Mouse (Mus musculus): Measurements from ENCODE around the gene Etfa. TPM values are rescaled to one million over a fixed set of nuclear protein-coding genes. Genes with fewer than 3 reads are reported as not detected.

Gene Etfa
- polyA plus RNA-seq, 1 experiment = 62.1 TPM

DNA sequence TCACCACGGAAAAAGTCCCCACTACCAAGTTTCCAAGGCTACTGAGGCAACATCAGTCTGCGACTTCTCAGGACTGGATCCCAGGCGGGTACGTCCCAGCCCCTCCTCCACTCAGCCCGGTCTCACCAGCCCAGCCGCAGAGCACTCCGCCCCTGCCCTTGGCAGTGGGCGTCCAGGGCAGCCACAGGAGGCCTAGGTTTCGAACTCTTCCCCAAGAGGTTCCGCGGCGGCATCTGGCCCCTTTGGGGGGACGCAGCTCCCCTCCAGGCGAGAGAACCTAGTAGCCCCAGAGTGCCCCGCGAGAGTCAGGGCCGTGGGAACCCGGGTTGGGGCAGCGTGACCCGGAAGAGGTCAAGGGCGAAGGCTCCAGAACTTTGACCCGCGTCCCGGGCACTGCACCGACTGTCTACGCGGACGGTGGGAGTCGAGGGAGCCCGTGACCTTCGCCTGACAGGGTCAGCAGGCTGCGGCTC is 486 bp downstream of the Etfa start:
- TF ChIP-seq CTCF (IDR thresholded peaks at IDR 0.05; ENCODE audit: extremely low read depth, insufficient read length, insufficient replicate concordance, low read depth, low read length) = no peak
- TF ChIP-seq POLR2A (IDR thresholded peaks at IDR 0.05; ENCODE audit: low read depth, low read length) = no peak; the same call in 1 of the 2 replicates
- H3K36me3 ChIP-seq (ENCODE audit: control insufficient read depth, insufficient read depth, low read length) = peaks cover 2% of the 10 kb centered on the region; the same call in 1 of the 2 replicates
- peak overlapping the region; percentile 81 for H3K4me3 ChIP-seq (ENCODE audit: low read depth, low read length)
- WGBS = under 1% methylated on average over 32 of the region's 32 CpGs
- H3K27me3 ChIP-seq (ENCODE audit: control insufficient read depth, insufficient read depth, low read length) = no peaks in the 10 kb centered on the region
- H3K4me1 ChIP-seq (ENCODE audit: control insufficient read depth, insufficient read depth, insufficient read length, low read length) = no peaks in the 10 kb centered on the region; the same call in 1 of the 2 replicates
- H3K27ac ChIP-seq (ENCODE audit: insufficient read depth, low read depth, low read length) = peak overlapping the region; percentile 84

DNA sequence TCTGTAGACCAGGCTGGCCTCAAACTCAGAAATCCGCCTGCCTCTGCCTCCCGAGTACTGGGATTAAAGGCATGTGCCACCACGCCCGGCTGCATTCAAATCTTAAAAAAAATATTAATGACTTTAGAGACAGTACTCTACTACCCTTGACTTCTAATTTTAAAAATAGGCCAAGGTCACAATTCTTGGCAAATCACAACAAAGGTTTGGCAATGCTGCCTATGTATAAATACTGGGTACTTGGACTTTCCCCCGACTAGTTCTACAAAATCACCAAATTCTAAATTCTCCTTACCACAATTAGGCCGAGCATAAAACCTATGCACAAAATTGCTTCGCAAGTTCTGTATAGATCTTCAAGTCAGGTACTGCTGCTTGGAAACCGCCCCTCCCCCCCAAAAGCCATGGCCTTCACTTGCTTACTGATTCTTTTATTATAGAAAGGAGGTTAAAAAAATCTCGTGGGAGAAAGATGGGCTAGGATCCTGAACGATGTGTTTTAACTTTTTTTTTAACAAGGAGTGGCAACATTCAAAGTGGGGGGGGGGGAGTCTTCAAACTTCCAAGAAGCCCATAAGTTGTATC is 1.3 kb downstream of the Etfa start:
- Histone ChIP-seq H3K27ac (ENCODE audit: insufficient read depth, low read depth, low read length) (no peak overlapping the region), H3K4me1 (ENCODE audit: control insufficient read depth, insufficient read depth, insufficient read length, low read length) (no peaks in the 10 kb centered on the region; the same call in 1 of the 2 replicates), H3K4me3 (ENCODE audit: low read depth, low read length) (no peak overlapping the region), H3K27me3 (ENCODE audit: control insufficient read depth, insufficient read depth, low read length) (no peaks in the 10 kb centered on the region), H3K36me3 (ENCODE audit: control insufficient read depth, insufficient read depth, low read length) (peaks cover 2% of the 10 kb centered on the region; the same call in 1 of the 2 replicates)
- 68% methylated on average over 10 of the region's 10 CpGs for WGBS
- TF ChIP-seq POLR2A (IDR thresholded peaks at IDR 0.05; ENCODE audit: low read depth, low read length) (no peak), CTCF (IDR thresholded peaks at IDR 0.05; ENCODE audit: extremely low read depth, insufficient read length, insufficient replicate concordance, low read depth, low read length) (no peak)

DNA sequence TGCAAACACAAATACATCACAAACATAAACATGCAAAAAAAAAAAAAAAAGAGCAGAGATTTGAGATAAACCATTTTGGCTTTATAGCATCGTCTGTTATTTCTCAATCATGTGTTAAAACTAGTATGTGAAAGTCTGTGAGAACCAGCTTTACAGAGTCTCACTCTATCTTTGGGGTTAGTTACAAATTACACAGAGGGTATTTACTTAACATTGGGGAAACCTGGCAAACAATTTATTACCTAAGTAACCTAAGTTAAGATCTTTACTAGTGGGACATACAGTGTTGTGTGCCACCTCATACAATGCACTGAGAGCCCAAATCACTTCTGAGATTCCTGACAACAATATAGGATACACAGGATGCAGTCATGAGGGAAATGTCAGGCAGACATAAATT is 2.3 kb downstream of the Etfa start:
- WGBS = 56% methylated on average over 1 of the region's 1 CpGs
- no peak overlapping the region for H3K27ac ChIP-seq (ENCODE audit: insufficient read depth, low read depth, low read length)
- no peaks in the 10 kb centered on the region; the same call in 1 of the 2 replicates for H3K4me1 ChIP-seq (ENCODE audit: control insufficient read depth, insufficient read depth, insufficient read length, low read length)
- TF ChIP-seq CTCF (IDR thresholded peaks at IDR 0.05; ENCODE audit: extremely low read depth, insufficient read length, insufficient replicate concordance, low read depth, low read length) (no peak), POLR2A (IDR thresholded peaks at IDR 0.05; ENCODE audit: low read depth, low read length) (no peak)
- no peak overlapping the region for H3K4me3 ChIP-seq (ENCODE audit: low read depth, low read length)
- no peaks in the 10 kb centered on the region for H3K27me3 ChIP-seq (ENCODE audit: control insufficient read depth, insufficient read depth, low read length)
- H3K36me3 ChIP-seq (ENCODE audit: control insufficient read depth, insufficient read depth, low read length) = peaks cover 2% of the 10 kb centered on the region; the same call in 1 of the 2 replicates

DNA sequence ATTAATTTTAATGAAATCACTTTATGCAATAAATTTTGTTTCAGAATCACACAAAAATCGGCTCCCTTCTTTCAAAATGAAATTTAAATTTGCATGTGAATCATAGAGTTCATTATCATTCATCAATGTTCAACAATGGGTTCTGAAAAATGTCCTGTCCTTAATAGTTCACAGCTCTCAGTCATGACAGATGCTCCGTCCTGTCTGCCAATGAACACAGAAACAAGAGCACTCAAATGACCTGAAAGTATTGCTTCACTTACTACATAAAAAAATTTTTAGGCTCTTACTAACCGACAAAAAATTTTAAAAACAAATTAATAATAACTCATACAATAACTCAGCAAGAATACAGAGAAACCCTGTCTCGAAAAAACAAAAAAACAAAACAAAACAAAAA is 3.3 kb downstream of the Etfa start:
- Histone ChIP-seq H3K4me3 (ENCODE audit: low read depth, low read length) (no peak overlapping the region), H3K27ac (ENCODE audit: insufficient read depth, low read depth, low read length) (no peak overlapping the region), H3K4me1 (ENCODE audit: control insufficient read depth, insufficient read depth, insufficient read length, low read length) (no peaks in the 10 kb centered on the region; the same call in 1 of the 2 replicates), H3K36me3 (ENCODE audit: control insufficient read depth, insufficient read depth, low read length) (peaks cover 2% of the 10 kb centered on the region; the same call in 1 of the 2 replicates), H3K27me3 (ENCODE audit: control insufficient read depth, insufficient read depth, low read length) (no peaks in the 10 kb centered on the region)
- WGBS = 77% methylated on average over 4 of the region's 4 CpGs
- TF ChIP-seq POLR2A (IDR thresholded peaks at IDR 0.05; ENCODE audit: low read depth, low read length) = no peak
- no peak for TF ChIP-seq CTCF (IDR thresholded peaks at IDR 0.05; ENCODE audit: extremely low read depth, insufficient read length, insufficient replicate concordance, low read depth, low read length)

DNA sequence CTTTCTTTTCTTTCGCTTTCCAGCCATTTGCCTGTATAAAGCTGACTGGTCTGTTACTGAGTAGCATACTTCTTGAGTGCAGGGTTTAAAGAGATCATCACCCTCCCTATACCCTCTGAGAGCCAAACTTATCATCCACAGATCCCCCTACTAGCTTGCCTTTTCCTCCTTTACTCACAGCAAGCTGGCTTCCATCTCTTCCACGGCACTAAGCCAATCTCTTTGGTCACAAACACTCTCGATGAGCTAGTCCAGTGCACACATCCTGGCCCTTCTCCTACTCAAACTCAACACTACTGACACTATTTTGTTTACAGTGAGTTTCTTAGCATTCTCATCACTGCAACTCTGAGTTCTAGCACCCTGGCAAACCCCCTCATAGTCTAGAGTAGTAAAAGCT is 4.1 kb downstream of the Etfa start:
- Histone ChIP-seq H3K36me3 (ENCODE audit: control insufficient read depth, insufficient read depth, low read length) (peaks cover 2% of the 10 kb centered on the region; the same call in 1 of the 2 replicates), H3K27me3 (ENCODE audit: control insufficient read depth, insufficient read depth, low read length) (no peaks in the 10 kb centered on the region), H3K4me3 (ENCODE audit: low read depth, low read length) (no peak overlapping the region), H3K27ac (ENCODE audit: insufficient read depth, low read depth, low read length) (no peak overlapping the region), H3K4me1 (ENCODE audit: control insufficient read depth, insufficient read depth, insufficient read length, low read length) (no peaks in the 10 kb centered on the region; the same call in 1 of the 2 replicates)
- WGBS = 66% methylated on average over 3 of the region's 3 CpGs
- TF ChIP-seq POLR2A (IDR thresholded peaks at IDR 0.05; ENCODE audit: low read depth, low read length) (no peak), CTCF (IDR thresholded peaks at IDR 0.05; ENCODE audit: extremely low read depth, insufficient read length, insufficient replicate concordance, low read depth, low read length) (no peak)

DNA sequence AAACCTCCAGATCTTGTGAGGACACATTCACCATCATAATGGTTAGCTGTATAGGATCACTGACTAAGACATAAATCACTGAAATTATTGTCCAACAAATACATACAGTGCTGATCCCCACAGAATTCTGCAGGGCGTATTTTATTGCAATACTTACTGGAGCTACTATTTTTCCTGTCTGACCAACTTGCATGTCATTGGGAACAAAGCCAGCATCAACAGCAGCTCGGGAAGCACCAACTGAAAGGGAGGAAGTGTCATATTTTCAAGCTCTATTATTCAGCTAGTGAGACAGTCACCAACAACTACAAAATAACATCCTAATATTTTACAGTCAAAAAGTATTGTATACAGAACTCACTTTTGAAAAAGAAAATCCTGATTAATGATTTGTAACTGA is 29.9 kb downstream of the Etfa start:
- peaks cover 18% of the 10 kb centered on the region for H3K36me3 ChIP-seq (ENCODE audit: control insufficient read depth, insufficient read depth, low read length)
- TF ChIP-seq POLR2A (IDR thresholded peaks at IDR 0.05; ENCODE audit: low read depth, low read length) = no peak
- TF ChIP-seq CTCF (IDR thresholded peaks at IDR 0.05; ENCODE audit: extremely low read depth, insufficient read length, insufficient replicate concordance, low read depth, low read length) = no peak
- whole genome bisulfite sequencing = 53% methylated on average over 2 of the region's 2 CpGs

DNA sequence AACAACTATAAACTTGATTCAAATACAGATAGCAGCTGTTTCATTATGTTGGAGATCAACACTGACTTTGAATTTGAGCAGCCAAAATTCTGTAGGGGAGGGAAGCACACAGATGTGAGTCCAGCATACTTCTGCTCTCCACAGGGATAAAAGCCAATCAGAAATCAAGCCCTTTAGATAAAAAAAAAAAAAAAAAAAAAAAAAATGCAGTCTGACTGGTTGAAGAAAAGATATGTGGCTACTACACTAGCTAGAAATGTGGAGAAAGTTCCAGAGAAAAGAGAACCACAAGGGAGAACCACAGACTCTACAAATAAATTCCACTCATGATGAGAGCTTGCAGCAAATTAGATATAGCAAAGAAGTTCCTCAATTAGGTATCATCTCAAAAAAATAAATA is 33.3 kb downstream of the Etfa start:
- peaks cover 13% of the 10 kb centered on the region for H3K36me3 ChIP-seq (ENCODE audit: control insufficient read depth, insufficient read depth, low read length)
- TF ChIP-seq CTCF (IDR thresholded peaks at IDR 0.05; ENCODE audit: extremely low read depth, insufficient read length, insufficient replicate concordance, low read depth, low read length) (no peak), POLR2A (IDR thresholded peaks at IDR 0.05; ENCODE audit: low read depth, low read length) (no peak)
- H3K4me1 ChIP-seq (ENCODE audit: control insufficient read depth, insufficient read depth, insufficient read length, low read length) = no peaks in the 10 kb centered on the region
- H3K27ac ChIP-seq (ENCODE audit: insufficient read depth, low read depth, low read length) = no peak overlapping the region
- no peaks in the 10 kb centered on the region for H3K27me3 ChIP-seq (ENCODE audit: control insufficient read depth, insufficient read depth, low read length)
- H3K4me3 ChIP-seq (ENCODE audit: low read depth, low read length) = no peak overlapping the region

More for the DNA sequence above, 29.9 kb downstream of the Etfa start:
- H3K27me3 ChIP-seq (ENCODE audit: control insufficient read depth, insufficient read depth, low read length) = no peaks in the 10 kb centered on the region
- no peak overlapping the region for H3K4me3 ChIP-seq (ENCODE audit: low read depth, low read length)
- no peak overlapping the region for H3K27ac ChIP-seq (ENCODE audit: insufficient read depth, low read depth, low read length)
- no peaks in the 10 kb centered on the region for H3K4me1 ChIP-seq (ENCODE audit: control insufficient read depth, insufficient read depth, insufficient read length, low read length)

Measured in small intestine, adult 2 months (tissue).